Mouse (Mus musculus) neural tube, embryonic 15.5 days (tissue): ENCODE measurements at regions not wholly inside any gene's neighbourhood (a gene's known extent, or its start where the extent isn't known, plus 50 kb on each side); places are given as distances from the start of the nearest gene placed in this dataset.

Experiments
- ATAC-seq: fragments of 200-750 bp; cut with Nextera tagmentation; 2 replicates; pipeline ENCODE4 v1.8.0; 2017; ENCODE audit warnings: mild to moderate bottlenecking, moderate TSS enrichment, moderate library complexity; ENCODE audit not compliant: low FRiP score
- H3K27ac ChIP-seq: fragments of 300-500 bp; sonication (generic); replicated peaks from 2 replicates; pipeline ENCODE4 v1.5.1; 2015; ENCODE audit warnings: mild to moderate bottlenecking, inconsistent platforms
- H3K27me3 ChIP-seq: fragments of 300-500 bp; sonication (generic); replicated peaks from 2 replicates; pipeline ENCODE4 v1.6.1; 2015; ENCODE audit warnings: inconsistent platforms
- H3K36me3 ChIP-seq: fragments of 300-500 bp; sonication (generic); 2 replicates; pipeline ENCODE4 v1.6.1; 2015; ENCODE audit warnings: inconsistent platforms
- H3K4me1 ChIP-seq: fragments of 300-500 bp; sonication (generic); 2 replicates; pipeline ENCODE4 v1.6.1; 2015; ENCODE audit warnings: inconsistent platforms
- H3K4me2 ChIP-seq: fragments of 300-500 bp; sonication (generic); 2 replicates; pipeline ENCODE4 v1.6.1; 2015; ENCODE audit warnings: inconsistent platforms, mild to moderate bottlenecking, moderate library complexity
- H3K4me3 ChIP-seq: fragments of 300-500 bp; sonication (generic); replicated peaks from 2 replicates; pipeline ENCODE4 v1.5.1; 2015; ENCODE audit warnings: mild to moderate bottlenecking, inconsistent platforms
- H3K9ac ChIP-seq: fragments of 300-500 bp; sonication (generic); replicated peaks from 2 replicates; pipeline ENCODE4 v1.6.1; 2015; ENCODE audit warnings: mild to moderate bottlenecking, inconsistent platforms
- H3K9me3 ChIP-seq: fragments of 300-500 bp; sonication (generic); replicated peaks from 2 replicates; pipeline ENCODE4 v1.6.1; 2016; ENCODE audit warnings: inconsistent platforms
- WGBS: fragments of 180-500 bp; shearing (Covaris S2); methylation state at CpG from one replicate; pipeline ENCODE4 v1.1.7; 2015; ENCODE audit warnings: mixed read lengths; 5-methylcytosine and 5-hydroxymethylcytosine counted together

DNA sequence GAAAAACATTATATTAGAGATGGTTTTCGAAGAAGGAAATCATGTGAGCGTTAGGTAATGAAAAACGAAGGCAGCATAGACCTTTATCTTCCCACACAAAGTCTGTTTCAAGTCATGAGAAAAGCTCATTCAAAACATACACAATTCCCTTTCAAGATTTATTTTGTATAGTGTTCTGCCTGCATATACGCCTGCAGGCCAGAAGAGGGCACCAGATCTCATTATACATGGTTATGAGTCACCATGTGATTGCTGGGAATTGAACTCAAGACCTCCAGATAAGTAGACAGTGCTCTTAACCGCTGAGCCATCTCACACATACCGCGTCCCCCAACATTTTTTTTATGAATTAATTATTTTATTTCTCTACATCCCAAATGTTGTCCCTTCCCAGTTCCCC, 578.3 kb upstream of the Ccdc54 start:
- H3K4me2 ChIP-seq, result no peak overlapping the region
- H3K27ac ChIP-seq, result no peak overlapping the region
- no peaks in the 10 kb centered on the region for H3K27me3 ChIP-seq
- H3K36me3 ChIP-seq, result no peaks in the 10 kb centered on the region
- no peaks in the 10 kb centered on the region for H3K9me3 ChIP-seq
- 80% methylated on average over 7 of the region's 7 CpGs for WGBS
- H3K4me3 ChIP-seq, result no peak overlapping the region
- H3K9ac ChIP-seq, result no peak overlapping the region
- no peaks in the 10 kb centered on the region for H3K4me1 ChIP-seq
- ATAC-seq, result no peak

DNA sequence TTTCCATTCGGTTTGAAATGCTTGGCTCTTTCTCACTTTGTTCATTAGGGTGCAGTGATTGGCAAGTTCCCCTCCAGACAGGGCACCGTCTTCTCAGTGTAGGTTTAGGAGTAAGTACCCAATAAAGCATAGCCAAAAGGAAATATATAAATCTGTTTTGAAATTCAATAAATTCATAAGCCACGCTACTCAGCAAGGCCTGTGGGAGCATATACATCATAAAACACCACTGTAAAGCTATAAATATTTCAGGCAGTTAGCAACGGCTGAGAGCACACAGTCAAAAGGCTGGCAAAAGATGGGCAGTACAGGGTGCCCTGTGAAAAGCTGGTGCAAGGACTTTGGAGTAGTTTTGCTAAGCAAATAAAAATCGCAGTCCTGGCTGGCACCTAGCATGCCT, 569.8 kb upstream of the Ccdc54 start:
- peak; percentile 57; the same call in 1 of the 2 replicates for ATAC-seq

GRCm38 (mm10) chr16:51138575-51138974, 547.6 kb upstream of the Ccdc54 start:
- Histone ChIP-seq H3K9ac (no peak overlapping the region), H3K4me3 (no peak overlapping the region), H3K4me1 (no peaks in the 10 kb centered on the region), H3K27me3 (no peaks in the 10 kb centered on the region), H3K27ac (no peak overlapping the region), H3K9me3 (no peaks in the 10 kb centered on the region), H3K4me2 (no peak overlapping the region), H3K36me3 (no peaks in the 10 kb centered on the region)
- 94% methylated on average over 7 of the region's 7 CpGs for WGBS
- no peak; the same call in 1 of the 2 replicates for ATAC-seq

More for the DNA sequence above, 569.8 kb upstream of the Ccdc54 start:
- Histone ChIP-seq H3K27ac (no peak overlapping the region), H3K27me3 (no peaks in the 10 kb centered on the region), H3K4me2 (no peak overlapping the region), H3K36me3 (no peaks in the 10 kb centered on the region), H3K9ac (no peak overlapping the region), H3K9me3 (no peaks in the 10 kb centered on the region), H3K4me1 (peaks cover 3% of the 10 kb centered on the region; the same call in 1 of the 2 replicates), H3K4me3 (no peak overlapping the region)
- 53% methylated on average over 5 of the region's 5 CpGs for WGBS

DNA sequence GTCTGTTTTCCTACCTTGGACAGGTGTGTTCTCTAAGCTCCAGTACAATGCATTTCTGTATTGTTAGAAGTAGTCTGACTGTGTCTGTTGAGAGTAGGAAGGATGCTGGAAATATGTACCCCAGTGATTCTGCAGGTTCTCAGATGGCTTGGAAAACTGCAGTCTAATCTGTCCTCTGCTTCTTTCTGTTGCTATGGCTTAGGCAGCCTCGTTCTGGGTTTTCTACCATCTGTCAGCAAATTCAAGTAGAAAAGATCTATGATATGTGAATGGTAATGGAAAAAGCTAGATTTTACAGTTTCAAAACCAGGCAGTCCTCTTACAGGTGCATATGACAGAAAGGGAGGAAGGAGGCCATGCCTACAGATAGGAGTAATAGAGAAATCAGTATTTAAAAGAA, 528.9 kb upstream of the Ccdc54 start:
- Histone ChIP-seq H3K9me3 (no peaks in the 10 kb centered on the region), H3K9ac (no peak overlapping the region), H3K4me1 (no peaks in the 10 kb centered on the region), H3K4me2 (no peak overlapping the region), H3K4me3 (no peak overlapping the region), H3K27ac (no peak overlapping the region), H3K36me3 (no peaks in the 10 kb centered on the region), H3K27me3 (no peaks in the 10 kb centered on the region)
- 84% methylated on average over 1 of the region's 1 CpGs for WGBS
- ATAC-seq, result no peak

DNA sequence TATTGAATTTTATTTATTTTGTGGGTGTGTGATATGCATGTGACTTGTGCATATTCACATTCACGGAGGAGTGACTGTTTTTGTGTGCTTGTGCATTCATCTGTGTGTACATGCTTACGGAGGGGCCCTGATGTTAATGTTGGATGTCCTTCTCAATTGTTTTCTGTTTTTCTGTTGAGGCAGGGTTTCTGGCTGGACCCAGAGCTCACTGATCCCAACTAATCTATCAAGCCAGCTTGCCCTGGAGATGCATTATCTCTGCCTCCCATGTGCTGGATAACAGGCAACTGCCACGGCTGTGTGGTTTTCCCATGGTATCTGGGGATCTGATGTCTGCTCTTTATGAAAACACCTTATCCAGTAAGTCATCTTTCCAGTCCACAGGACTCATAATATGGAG, 527.4 kb upstream of the Ccdc54 start:
- Histone ChIP-seq H3K9me3 (no peaks in the 10 kb centered on the region), H3K27me3 (no peaks in the 10 kb centered on the region), H3K36me3 (no peaks in the 10 kb centered on the region), H3K4me3 (no peak overlapping the region), H3K9ac (no peak overlapping the region), H3K4me2 (no peak overlapping the region), H3K27ac (no peak overlapping the region), H3K4me1 (no peaks in the 10 kb centered on the region)
- no peak for ATAC-seq
- 63% methylated on average over 3 of the region's 3 CpGs for WGBS

DNA sequence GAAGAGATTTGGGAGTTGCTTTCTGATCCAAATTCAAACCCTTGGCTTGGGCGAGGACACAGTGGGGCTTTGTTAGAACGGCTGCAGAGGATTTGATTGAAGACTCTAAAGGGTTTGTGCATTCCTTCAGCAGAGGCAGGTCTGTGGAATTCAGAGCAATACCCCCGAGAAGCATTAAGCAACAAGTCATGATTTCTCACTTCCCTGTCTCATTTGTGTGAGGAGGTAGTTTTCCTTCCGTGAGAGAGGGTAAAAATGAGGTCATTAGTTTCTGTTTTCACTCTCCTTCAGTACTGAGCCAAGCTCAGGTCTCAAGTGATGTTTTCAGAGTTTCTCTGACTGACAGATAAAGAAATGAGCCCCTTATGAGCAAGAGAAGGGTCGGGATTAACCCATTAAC, 526.9 kb upstream of the Ccdc54 start:
- H3K4me3 ChIP-seq, result no peak overlapping the region
- H3K4me2 ChIP-seq, result peak overlapping the region; percentile 19
- no peaks in the 10 kb centered on the region for H3K4me1 ChIP-seq
- H3K9me3 ChIP-seq, result no peaks in the 10 kb centered on the region
- no peaks in the 10 kb centered on the region for H3K27me3 ChIP-seq
- no peak for ATAC-seq
- H3K9ac ChIP-seq, result no peak overlapping the region
- no peaks in the 10 kb centered on the region for H3K36me3 ChIP-seq
- no peak overlapping the region for H3K27ac ChIP-seq
- 36% methylated on average over 5 of the region's 5 CpGs for WGBS

GRCm38 (mm10) chr16:51109864-51110263, 518.9 kb upstream of the Ccdc54 start:
- no peak overlapping the region for H3K4me3 ChIP-seq
- no peaks in the 10 kb centered on the region for H3K4me1 ChIP-seq
- H3K9ac ChIP-seq, result no peak overlapping the region
- no peak overlapping the region for H3K4me2 ChIP-seq
- H3K9me3 ChIP-seq, result no peaks in the 10 kb centered on the region
- no peak overlapping the region for H3K27ac ChIP-seq
- no peak for ATAC-seq
- H3K36me3 ChIP-seq, result no peaks in the 10 kb centered on the region
- H3K27me3 ChIP-seq, result no peaks in the 10 kb centered on the region

- H3K36me3 ChIP-seq, result no peaks in the 10 kb centered on the region
- WGBS, result 82% methylated on average over 4 of the region's 4 CpGs
- no peak overlapping the region for H3K4me2 ChIP-seq
- no peaks in the 10 kb centered on the region for H3K4me1 ChIP-seq
- H3K27me3 ChIP-seq, result no peaks in the 10 kb centered on the region
- no peak overlapping the region for H3K4me3 ChIP-seq
- H3K27ac ChIP-seq, result no peak overlapping the region
- H3K9ac ChIP-seq, result no peak overlapping the region
- no peaks in the 10 kb centered on the region for H3K9me3 ChIP-seq
- ATAC-seq, result no peak
Measured at GRCm38 (mm10) chr16:51107421-51107820, 516.5 kb upstream of the Ccdc54 start.

- no peaks in the 10 kb centered on the region for H3K4me1 ChIP-seq
- H3K9ac ChIP-seq, result no peak overlapping the region
- ATAC-seq, result no peak; the same call in 1 of the 2 replicates
- H3K27ac ChIP-seq, result no peak overlapping the region
- no peaks in the 10 kb centered on the region for H3K9me3 ChIP-seq
- H3K4me2 ChIP-seq, result no peak overlapping the region
- WGBS, result 61% methylated on average over 7 of the region's 7 CpGs
- H3K4me3 ChIP-seq, result no peak overlapping the region
- no peaks in the 10 kb centered on the region for H3K27me3 ChIP-seq
- H3K36me3 ChIP-seq, result no peaks in the 10 kb centered on the region
Measured at GRCm38 (mm10) chr16:51086556-51086955, 495.6 kb upstream of the Ccdc54 start.

- no peak for ATAC-seq
- Histone ChIP-seq H3K4me3 (no peak overlapping the region), H3K27ac (no peak overlapping the region), H3K9me3 (no peaks in the 10 kb centered on the region), H3K9ac (no peak overlapping the region), H3K36me3 (no peaks in the 10 kb centered on the region), H3K27me3 (no peaks in the 10 kb centered on the region), H3K4me2 (no peak overlapping the region), H3K4me1 (no peaks in the 10 kb centered on the region)
- 54% methylated on average over 4 of the region's 4 CpGs for WGBS
Measured at GRCm38 (mm10) chr16:51080146-51080545, 489.2 kb upstream of the Ccdc54 start.

- 71% methylated on average over 2 of the region's 2 CpGs for WGBS
- H3K36me3 ChIP-seq, result no peaks in the 10 kb centered on the region
Measured at GRCm38 (mm10) chr16:51048650-51049049, 457.7 kb upstream of the Ccdc54 start.

GRCm38 (mm10) chr16:51048169-51048568, 457.2 kb upstream of the Ccdc54 start:
- H3K9me3 ChIP-seq, result no peaks in the 10 kb centered on the region
- no peak overlapping the region for H3K4me2 ChIP-seq
- H3K9ac ChIP-seq, result no peak overlapping the region
- no peaks in the 10 kb centered on the region for H3K27me3 ChIP-seq
- 75% methylated on average over 4 of the region's 4 CpGs for WGBS
- no peaks in the 10 kb centered on the region for H3K36me3 ChIP-seq
- no peak for ATAC-seq
- H3K4me1 ChIP-seq, result no peaks in the 10 kb centered on the region
- no peak overlapping the region for H3K4me3 ChIP-seq
- H3K27ac ChIP-seq, result no peak overlapping the region

More at GRCm38 (mm10) chr16:51048650-51049049, 457.7 kb upstream of the Ccdc54 start:
- no peak for ATAC-seq
- H3K27ac ChIP-seq, result no peak overlapping the region
- H3K9ac ChIP-seq, result no peak overlapping the region
- no peak overlapping the region for H3K4me2 ChIP-seq
- H3K4me3 ChIP-seq, result no peak overlapping the region
- H3K9me3 ChIP-seq, result no peaks in the 10 kb centered on the region
- H3K27me3 ChIP-seq, result no peaks in the 10 kb centered on the region
- H3K4me1 ChIP-seq, result no peaks in the 10 kb centered on the region

- H3K4me1 ChIP-seq, result no peaks in the 10 kb centered on the region
- no peaks in the 10 kb centered on the region for H3K36me3 ChIP-seq
- no peaks in the 10 kb centered on the region for H3K27me3 ChIP-seq
- H3K4me2 ChIP-seq, result no peak overlapping the region
- H3K9ac ChIP-seq, result no peak overlapping the region
- H3K27ac ChIP-seq, result no peak overlapping the region
- ATAC-seq, result no peak
- H3K4me3 ChIP-seq, result no peak overlapping the region
- 86% methylated on average over 4 of the region's 4 CpGs for WGBS
- no peaks in the 10 kb centered on the region for H3K9me3 ChIP-seq
Measured at GRCm38 (mm10) chr16:51041311-51041710, 450.4 kb upstream of the Ccdc54 start.
